Mouse (Mus musculus) hindbrain, embryonic 16.5 days (tissue): ENCODE results near the gene Lrrc8d. TPM values are rescaled to one million over a fixed set of nuclear protein-coding genes. Genes with fewer than 3 reads are reported as not detected.

Experiments
- ATAC-seq: fragments of 200-750 bp; cut with Nextera tagmentation; 2 replicates; pipeline ENCODE4 v1.8.0; 2017; ENCODE audit warnings: moderate TSS enrichment, moderate library complexity
- H3K27ac ChIP-seq: fragments of 300-500 bp; sonication (generic); 2 replicates; pipeline ENCODE4 v1.5.1; 2014; ENCODE audit warnings: low read depth, mild to moderate bottlenecking, control low read depth, low read length, moderate library complexity
- H3K27me3 ChIP-seq: fragments of 300-500 bp; sonication (generic); replicated peaks from 2 replicates; pipeline ENCODE4 v1.6.1; 2014; ENCODE audit warnings: low read length; ENCODE audit not compliant: control insufficient read depth, insufficient read depth
- H3K36me3 ChIP-seq: fragments of 300-500 bp; sonication (generic); 2 replicates; pipeline ENCODE4 v1.6.1; 2014; ENCODE audit warnings: mild to moderate bottlenecking, low read length, moderate library complexity, mixed read lengths; ENCODE audit not compliant: control insufficient read depth, insufficient read depth
- H3K4me1 ChIP-seq: fragments of 300-500 bp; sonication (generic); 2 replicates; pipeline ENCODE4 v1.6.1; 2014; ENCODE audit warnings: low read depth, low read length; ENCODE audit not compliant: control insufficient read depth, insufficient read depth
- H3K4me2 ChIP-seq: fragments of 300-500 bp; sonication (generic); 2 replicates; pipeline ENCODE4 v1.6.1; 2014; ENCODE audit warnings: mild to moderate bottlenecking, low read length, control low read depth, moderate library complexity
- H3K4me3 ChIP-seq: fragments of 300-500 bp; sonication (generic); 2 replicates; pipeline ENCODE4 v1.5.1; 2014; ENCODE audit warnings: mild to moderate bottlenecking, low read length, control low read depth, moderate library complexity
- H3K9ac ChIP-seq: fragments of 300-500 bp; sonication (generic); 2 replicates; pipeline ENCODE4 v1.6.1; 2014; ENCODE audit warnings: low read depth, mild to moderate bottlenecking, control low read depth, low read length, moderate library complexity
- H3K9me3 ChIP-seq: fragments of 300-500 bp; sonication (generic); 2 replicates; pipeline ENCODE4 v1.6.1; 2014; ENCODE audit warnings: mild to moderate bottlenecking, low read length, moderate library complexity; ENCODE audit not compliant: control insufficient read depth
- WGBS: fragments of 180-500 bp; shearing (Covaris S2); extraction: QIAGEN DNeasy Blood & Tissue Kit; methylation state at CpG from one replicate; pipeline ENCODE4 v1.1.7; 2014; 5-methylcytosine and 5-hydroxymethylcytosine counted together
- polyA plus RNA-seq: library from polyadenylated mRNA; unstranded; fragments of >200 nt; fragmentation: Nextera tagmentation; extraction: Ambion mirVana; gene quantifications from 2 replicates; pipeline ENCODE4 v1.2.1, GENCODE M21; 2015

The Lrrc8d gene
- polyA plus RNA-seq, 1 experiment from 2014 or later: 19.1 TPM

DNA sequence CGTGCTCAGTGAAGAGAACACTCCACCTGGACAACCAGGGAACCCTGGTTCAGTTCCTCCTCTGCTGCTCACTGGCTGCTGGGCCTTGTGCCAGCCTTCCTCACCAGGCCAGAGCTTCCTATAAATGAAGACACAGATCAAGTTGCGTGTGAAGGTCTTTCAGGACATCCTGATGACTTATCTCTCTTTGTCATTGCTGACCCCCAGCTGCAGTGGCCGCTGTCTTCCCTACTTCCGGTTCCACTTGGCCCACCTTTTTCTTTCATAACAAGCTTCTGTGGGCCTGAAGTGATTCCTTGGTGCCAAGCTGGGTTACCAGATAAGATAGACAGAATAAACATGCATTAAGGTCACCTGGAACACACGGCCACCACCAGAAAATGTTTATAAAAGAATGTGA, 90.0 kb downstream of the Lrrc8d start:
- Histone ChIP-seq H3K4me2 (no peak overlapping the region), H3K36me3 (no peaks in the 10 kb centered on the region), H3K4me1 (peaks cover 33% of the 10 kb centered on the region), H3K9me3 (no peaks in the 10 kb centered on the region), H3K4me3 (no peak overlapping the region), H3K9ac (no peak overlapping the region), H3K27ac (no peak overlapping the region), H3K27me3 (no peaks in the 10 kb centered on the region)
- WGBS: 72% methylated on average over 5 of the region's 5 CpGs
- ATAC-seq: no peak

GRCm38 (mm10) chr5:105792331-105792801, 92.6 kb downstream of the Lrrc8d start:
- H3K4me3 ChIP-seq: no peak overlapping the region
- H3K9ac ChIP-seq: peak overlapping the region; percentile 47
- ATAC-seq: peak; percentile 43; the same call in 1 of the 2 replicates
- peak overlapping the region; percentile 40 for H3K4me2 ChIP-seq
- no peaks in the 10 kb centered on the region for H3K36me3 ChIP-seq
- 20% methylated on average over 8 of the region's 8 CpGs for WGBS
- H3K9me3 ChIP-seq: no peaks in the 10 kb centered on the region
- H3K27ac ChIP-seq: peak overlapping the region; percentile 37
- no peaks in the 10 kb centered on the region for H3K27me3 ChIP-seq
- H3K4me1 ChIP-seq: peaks cover 24% of the 10 kb centered on the region

GRCm38 (mm10) chr5:105792853-105793547, 93.2 kb downstream of the Lrrc8d start:
- H3K27me3 ChIP-seq: no peaks in the 10 kb centered on the region
- H3K36me3 ChIP-seq: no peaks in the 10 kb centered on the region
- 31% methylated on average over 13 of the region's 13 CpGs for WGBS
- peaks cover 18% of the 10 kb centered on the region for H3K4me1 ChIP-seq
- H3K4me3 ChIP-seq: no peak overlapping the region
- peak overlapping the region; percentile 37 for H3K27ac ChIP-seq
- H3K4me2 ChIP-seq: peak overlapping the region; percentile 40
- peak; percentile 84 for ATAC-seq
- no peaks in the 10 kb centered on the region for H3K9me3 ChIP-seq
- H3K9ac ChIP-seq: peak overlapping the region; percentile 47

GRCm38 (mm10) chr5:105793548-105793940, 93.8 kb downstream of the Lrrc8d start:
- Histone ChIP-seq H3K9me3 (no peaks in the 10 kb centered on the region), H3K27me3 (no peaks in the 10 kb centered on the region), H3K4me2 (no peak overlapping the region), H3K36me3 (no peaks in the 10 kb centered on the region), H3K4me1 (peaks cover 16% of the 10 kb centered on the region), H3K9ac (no peak overlapping the region), H3K27ac (no peak overlapping the region), H3K4me3 (no peak overlapping the region)
- 53% methylated on average over 5 of the region's 5 CpGs for WGBS
- no peak for ATAC-seq

DNA sequence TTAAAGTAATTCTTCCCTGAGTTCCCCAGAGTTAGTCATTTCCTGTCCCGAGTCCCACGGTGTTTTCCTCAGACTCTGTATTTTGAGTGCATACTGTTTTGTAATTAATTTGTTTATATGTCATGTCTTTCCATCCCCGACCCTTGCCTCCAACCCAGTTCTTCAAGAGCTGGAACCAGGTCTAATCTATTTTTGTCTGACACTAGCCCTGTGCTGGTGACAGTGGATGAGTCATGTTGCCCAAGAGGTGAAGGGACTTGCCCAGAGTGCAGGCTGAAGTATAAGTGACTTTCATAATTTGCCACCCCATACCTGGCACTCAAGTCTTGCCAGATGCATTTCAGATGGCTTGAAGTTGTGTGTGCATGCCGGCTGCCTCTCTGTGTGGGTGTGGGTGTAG, 98.7 kb downstream of the Lrrc8d start:
- Histone ChIP-seq H3K9ac (no peak overlapping the region), H3K36me3 (no peaks in the 10 kb centered on the region), H3K4me2 (no peak overlapping the region), H3K27ac (no peak overlapping the region), H3K4me1 (peaks cover 12% of the 10 kb centered on the region), H3K27me3 (no peaks in the 10 kb centered on the region), H3K9me3 (no peaks in the 10 kb centered on the region), H3K4me3 (no peak overlapping the region)
- 86% methylated on average over 4 of the region's 4 CpGs for WGBS
- ATAC-seq: no peak

DNA sequence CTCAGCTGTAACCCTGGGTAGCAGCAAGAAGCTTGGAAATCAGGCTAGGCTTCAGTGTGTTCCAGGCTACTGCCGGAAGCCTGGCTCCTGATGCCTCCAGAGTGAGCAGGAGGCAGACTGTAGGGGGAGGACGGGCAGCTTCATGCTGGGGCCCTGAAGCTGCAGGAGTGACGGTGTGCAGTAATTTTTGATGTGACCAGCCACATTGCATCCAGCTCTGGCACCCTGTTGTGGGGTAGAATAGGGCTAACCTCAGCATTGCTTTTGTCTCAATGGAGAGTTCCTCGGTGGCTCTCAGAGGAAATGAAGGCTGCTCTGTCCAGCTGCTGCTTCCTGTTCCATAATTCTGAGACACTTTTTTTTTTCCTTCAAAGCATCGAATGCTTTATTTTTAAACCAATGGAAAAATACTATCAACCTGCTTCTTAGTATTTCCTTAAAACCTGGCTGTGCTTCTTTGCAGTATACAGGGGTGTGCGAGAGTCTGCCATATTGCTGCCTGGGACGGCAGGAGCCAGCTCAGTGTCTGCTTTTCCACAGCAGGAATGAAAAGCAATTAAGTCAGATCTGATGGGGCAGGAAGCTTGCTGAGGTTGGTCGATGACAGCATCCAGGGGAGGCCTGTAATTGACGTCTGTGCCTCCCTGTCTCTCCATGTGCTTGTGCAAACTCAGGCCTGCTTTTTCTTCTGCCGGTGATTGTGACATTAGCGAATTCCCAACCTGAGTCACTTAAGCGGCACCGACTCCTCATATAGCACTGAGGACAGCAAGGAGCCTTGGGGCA, 100.3 kb downstream of the Lrrc8d start:
- Histone ChIP-seq H3K4me1 (peaks cover 11% of the 10 kb centered on the region), H3K27ac (peak overlapping the region; percentile 67), H3K4me3 (no peak overlapping the region), H3K9me3 (no peaks in the 10 kb centered on the region), H3K9ac (0 out of 2 replicates have a peak overlapping the region, but pooled peaks have one; percentile 27), H3K4me2 (no peak overlapping the region), H3K27me3 (no peaks in the 10 kb centered on the region), H3K36me3 (no peaks in the 10 kb centered on the region)
- WGBS: 24% methylated on average over 13 of the region's 13 CpGs
- ATAC-seq: peak; percentile 76

- ATAC-seq: no peak
- H3K4me3 ChIP-seq: no peak overlapping the region
- no peaks in the 10 kb centered on the region for H3K27me3 ChIP-seq
- H3K4me2 ChIP-seq: no peak overlapping the region
- no peak overlapping the region for H3K27ac ChIP-seq
- 72% methylated on average over 10 of the region's 10 CpGs for WGBS
- no peaks in the 10 kb centered on the region for H3K9me3 ChIP-seq
- H3K4me1 ChIP-seq: peaks cover 11% of the 10 kb centered on the region
- no peaks in the 10 kb centered on the region for H3K36me3 ChIP-seq
- no peak overlapping the region for H3K9ac ChIP-seq
These were observed 101.3 kb downstream of the Lrrc8d start for GRCm38 (mm10) chr5:105801031-105801529.

GRCm38 (mm10) chr5:105805955-105806354, 106.2 kb downstream of the Lrrc8d start:
- no peak overlapping the region for H3K4me2 ChIP-seq
- H3K27ac ChIP-seq: no peak overlapping the region
- no peak overlapping the region for H3K4me3 ChIP-seq
- H3K4me1 ChIP-seq: no peaks in the 10 kb centered on the region
- no peaks in the 10 kb centered on the region for H3K36me3 ChIP-seq
- H3K9ac ChIP-seq: no peak overlapping the region
- WGBS: 86% methylated on average over 12 of the region's 12 CpGs
- no peaks in the 10 kb centered on the region for H3K9me3 ChIP-seq
- H3K27me3 ChIP-seq: no peaks in the 10 kb centered on the region
- no peak for ATAC-seq

DNA sequence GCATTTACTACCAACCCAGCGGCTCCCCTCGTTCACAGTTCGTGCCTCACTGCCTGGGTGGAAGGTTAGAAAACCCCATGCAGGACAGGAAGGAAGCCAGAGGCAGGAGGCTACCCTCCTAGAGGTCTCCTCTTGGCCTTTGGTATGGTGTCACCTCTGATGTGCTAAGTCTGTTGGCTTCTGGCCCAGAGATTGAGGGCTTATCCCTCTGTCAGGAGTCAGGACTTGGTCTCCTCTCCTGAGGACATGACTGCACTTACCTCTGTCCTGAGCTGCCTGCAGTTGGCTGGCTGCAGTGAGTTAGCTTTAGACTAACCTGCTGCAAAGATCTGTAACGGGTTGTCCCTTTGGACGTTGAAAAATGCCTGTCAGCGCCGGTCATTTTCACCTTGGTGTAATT, 107.7 kb downstream of the Lrrc8d start:
- ATAC-seq: no peak
- WGBS: 62% methylated on average over 7 of the region's 7 CpGs
- Histone ChIP-seq H3K4me2 (no peak overlapping the region), H3K4me1 (no peaks in the 10 kb centered on the region), H3K9me3 (peaks cover 10% of the 10 kb centered on the region), H3K9ac (no peak overlapping the region), H3K4me3 (no peak overlapping the region), H3K36me3 (peaks cover 11% of the 10 kb centered on the region), H3K27ac (no peak overlapping the region), H3K27me3 (no peaks in the 10 kb centered on the region)
